Mouse (Mus musculus) liver, adult 2 months (tissue): ENCODE data around the gene Dcun1d5.

ENCODE experiments used
- CTCF ChIP-seq: fragments of 200-500 bp; IDR thresholded peaks from 2 replicates; pipeline ENCODE4 v1.5.1; 2011; ENCODE audit warnings: low read depth, low read length, control low read depth
- POLR2A ChIP-seq: fragments of 200-500 bp; IDR thresholded peaks from 2 replicates; pipeline ENCODE4 v1.6.1; 2011; ENCODE audit warnings: low read length, control low read depth; ENCODE audit not compliant: insufficient read depth; ENCODE audit errors: extremely low read depth

DNA sequence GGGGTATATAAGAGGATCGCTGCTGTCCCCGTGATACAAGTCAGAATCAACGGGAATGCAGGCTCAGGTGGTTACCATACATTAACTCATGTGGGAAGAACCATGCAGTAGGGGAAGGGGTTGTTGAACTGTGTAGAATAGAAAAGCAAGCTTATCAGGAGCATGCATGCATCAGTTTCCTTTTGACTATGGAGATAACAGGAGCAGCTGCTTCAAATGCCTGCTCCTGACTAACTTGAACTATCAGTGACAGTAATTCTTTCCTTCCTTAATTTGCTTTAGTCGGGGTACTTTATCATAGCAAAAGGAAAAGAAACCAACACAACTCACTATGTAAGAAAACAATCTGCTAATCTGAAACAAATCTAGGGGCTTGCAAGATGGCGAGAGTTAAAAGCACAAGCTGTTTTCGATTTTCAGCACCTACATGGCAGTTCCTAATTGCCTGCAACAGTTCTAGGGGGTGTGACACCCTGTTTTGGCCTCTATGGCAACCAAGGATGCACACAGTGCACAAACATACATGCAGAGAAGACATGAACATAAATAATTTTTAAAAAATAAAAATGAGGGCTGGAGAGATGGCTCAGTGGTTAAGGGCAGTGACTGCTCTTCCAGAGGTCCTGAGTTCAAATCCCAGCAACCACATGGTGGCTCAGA is 16.9 kb upstream of the Dcun1d5 start:
- TF ChIP-seq POLR2A, result no peak
- TF ChIP-seq CTCF, result no peak
